Mouse (Mus musculus): ENCODE data around the gene Cachd1. TPM values are rescaled to one million over a fixed set of nuclear protein-coding genes. Genes with fewer than 3 reads are reported as not detected.
A peak's percentile ranks its signal among the peaks of the same experiment; 100 is the strongest.

Cachd1 gene
- total RNA-seq, 4 experiments from 2014 or later = 2.6 to 3.6 (median 2.9) TPM

DNA sequence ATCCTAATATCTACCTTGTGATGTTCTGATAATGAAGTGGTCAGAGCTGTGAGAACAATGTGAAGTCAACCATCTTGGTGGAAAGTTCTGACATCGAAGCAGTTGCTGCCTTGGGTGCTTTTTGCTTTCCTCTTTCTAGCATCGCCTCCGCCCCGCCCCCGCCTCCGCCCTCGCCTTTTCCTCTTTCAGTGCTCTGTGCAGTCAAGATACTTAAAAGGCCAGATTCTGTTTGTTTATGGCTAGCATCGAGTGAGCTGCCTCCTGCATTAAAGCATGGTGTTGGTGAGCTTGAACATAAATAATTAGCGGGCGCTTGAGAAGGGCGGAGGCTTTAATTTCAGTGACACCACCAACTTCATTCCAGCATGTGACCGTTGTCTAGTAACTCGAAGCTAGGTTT lies 88.9 kb downstream of the Cachd1 start:
- no peak for DNase-seq (ENCODE audit: low spot score)

DNA sequence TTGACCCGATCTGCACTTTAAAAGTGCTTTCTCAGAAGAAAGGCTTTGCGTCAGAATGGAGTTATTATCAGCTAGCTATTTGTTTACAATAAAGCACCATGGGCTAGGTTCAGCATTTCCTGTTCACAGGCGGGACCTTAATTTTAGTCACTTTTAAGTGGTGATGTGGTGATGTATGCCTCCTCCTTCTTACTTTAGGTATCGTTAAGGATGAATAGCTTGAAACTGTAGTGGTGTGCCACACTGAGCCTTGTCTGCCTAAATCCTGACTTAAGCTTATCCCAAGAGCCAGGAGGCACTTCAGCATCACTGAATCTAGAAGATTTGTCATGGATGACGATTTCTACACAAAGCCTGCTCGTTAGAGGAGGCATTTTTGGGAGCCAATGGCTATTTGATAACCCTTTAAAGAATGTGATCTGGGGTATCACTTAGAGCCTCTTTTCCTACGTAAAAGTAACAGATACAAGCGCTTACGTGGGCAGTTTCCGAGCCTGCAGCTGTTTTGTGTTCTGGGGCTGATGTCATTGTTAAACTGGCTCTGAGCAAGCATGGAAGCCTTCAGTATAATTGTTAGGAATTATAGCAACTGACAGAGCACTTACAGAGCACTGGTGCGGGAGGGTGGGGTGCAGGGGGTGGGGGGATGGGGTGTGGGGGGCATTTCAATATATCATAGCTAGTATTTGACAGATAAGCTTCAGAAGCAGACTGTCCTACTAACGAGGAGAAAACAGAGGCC lies 89.7 kb downstream of the Cachd1 start:
- DNase-seq (ENCODE audit: low spot score) = no peak

DNA sequence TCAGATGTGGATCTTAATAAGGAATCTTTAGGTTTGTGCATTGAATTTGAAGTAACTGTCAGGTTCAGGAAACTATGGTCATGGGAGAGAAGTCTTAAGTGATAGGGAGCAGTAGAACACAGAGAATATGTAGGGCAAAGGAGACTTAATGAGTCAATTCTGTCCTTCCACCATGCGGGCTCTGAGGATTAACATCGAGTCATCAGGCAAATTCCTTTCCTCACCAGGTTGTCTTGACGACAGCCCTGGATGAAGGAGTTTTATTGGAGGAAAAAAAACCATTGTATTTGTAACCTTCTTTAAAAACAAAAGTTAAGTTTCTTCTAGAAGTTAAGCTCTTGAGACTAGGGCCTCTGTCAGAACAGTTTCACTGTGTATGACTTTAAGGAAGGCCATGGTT lies 100.9 kb downstream of the Cachd1 start:
- no peak for DNase-seq (ENCODE audit: low spot score)

DNA sequence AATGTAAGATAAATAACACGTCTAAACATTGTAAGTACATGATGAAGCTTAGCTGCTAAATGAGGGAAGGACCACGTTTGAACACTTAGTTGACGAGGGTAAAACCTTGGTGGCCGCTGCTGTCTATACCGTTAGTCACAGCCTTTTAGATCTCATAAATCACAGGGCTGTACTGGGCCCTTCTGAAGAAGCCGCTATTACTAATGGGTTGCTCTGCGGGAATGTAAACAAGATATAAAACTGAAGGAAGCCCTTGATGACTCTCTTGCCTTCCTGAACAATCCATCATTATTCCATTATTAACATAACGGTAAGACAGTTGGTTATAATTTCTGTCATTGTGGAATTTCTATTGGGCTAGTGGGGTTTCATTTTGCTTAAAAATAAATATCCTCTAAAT lies 102.9 kb downstream of the Cachd1 start:
- DNase-seq (ENCODE audit: low spot score) = no peak

DNA sequence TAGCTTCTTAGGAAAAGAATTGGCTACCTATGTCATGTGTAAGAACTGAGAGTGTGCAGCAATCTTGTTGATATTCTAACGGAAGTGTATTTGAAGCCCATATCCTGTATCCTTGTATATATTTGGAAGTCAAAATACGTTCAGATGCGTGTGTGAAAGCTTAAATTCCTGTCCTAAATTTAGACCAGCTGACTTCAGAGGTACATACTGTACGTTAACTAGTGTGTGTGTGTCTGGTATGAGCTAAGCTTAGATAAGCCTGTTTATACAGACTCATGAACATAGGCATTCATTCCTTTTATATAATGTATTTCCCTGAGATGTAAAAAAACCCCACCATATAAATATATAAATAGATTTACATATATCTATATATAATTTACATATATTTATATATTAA lies 103.6 kb downstream of the Cachd1 start:
- DNase-seq (ENCODE audit: low spot score) = no peak

DNA sequence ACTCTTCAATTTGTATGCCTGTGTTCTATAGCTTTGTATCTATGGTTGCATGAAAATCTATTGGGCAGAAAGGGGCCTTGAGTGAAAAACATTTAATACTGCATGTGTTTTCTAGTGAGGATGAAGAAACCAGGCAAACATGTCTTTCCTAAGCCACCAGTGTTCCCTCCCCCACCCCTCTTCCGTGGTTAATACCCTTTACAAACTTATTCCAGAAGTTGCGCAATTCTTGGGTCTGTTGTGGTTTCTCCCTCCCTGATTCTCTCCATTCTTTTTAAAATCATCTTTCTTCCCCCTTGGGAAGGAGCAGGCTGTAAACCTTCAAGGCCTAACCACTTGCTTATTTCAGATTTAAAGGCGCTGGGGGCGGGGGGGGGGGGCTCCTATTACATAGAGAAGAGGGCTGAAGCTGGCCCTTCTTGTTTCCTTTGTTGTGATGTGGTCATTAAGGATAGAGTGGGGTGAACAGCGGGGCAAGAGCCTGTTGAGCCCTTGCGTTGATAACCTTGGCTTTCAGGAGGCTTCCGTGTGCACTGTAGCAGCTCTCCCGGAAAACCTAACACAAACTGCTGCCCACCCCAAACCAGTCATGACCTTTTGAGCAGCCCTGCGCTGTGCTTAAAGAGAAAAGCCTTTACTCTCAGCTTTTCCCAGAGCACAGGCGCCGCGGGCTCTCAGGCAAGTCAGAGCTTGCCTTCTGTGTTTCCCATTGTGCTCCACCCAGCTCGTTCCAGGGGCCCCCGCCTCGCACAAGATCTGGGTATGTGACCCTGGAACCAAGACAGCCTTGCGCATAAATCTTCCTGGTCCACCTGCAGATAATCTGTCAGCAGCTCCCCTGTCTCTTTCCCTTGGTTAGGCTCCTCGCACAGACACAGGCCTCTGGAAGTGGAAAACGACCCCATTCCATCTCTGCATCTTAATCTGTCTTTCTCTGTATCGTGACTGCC lies 109.6 kb downstream of the Cachd1 start:
- peak; percentile 27 for DNase-seq (ENCODE audit: low spot score)

DNA sequence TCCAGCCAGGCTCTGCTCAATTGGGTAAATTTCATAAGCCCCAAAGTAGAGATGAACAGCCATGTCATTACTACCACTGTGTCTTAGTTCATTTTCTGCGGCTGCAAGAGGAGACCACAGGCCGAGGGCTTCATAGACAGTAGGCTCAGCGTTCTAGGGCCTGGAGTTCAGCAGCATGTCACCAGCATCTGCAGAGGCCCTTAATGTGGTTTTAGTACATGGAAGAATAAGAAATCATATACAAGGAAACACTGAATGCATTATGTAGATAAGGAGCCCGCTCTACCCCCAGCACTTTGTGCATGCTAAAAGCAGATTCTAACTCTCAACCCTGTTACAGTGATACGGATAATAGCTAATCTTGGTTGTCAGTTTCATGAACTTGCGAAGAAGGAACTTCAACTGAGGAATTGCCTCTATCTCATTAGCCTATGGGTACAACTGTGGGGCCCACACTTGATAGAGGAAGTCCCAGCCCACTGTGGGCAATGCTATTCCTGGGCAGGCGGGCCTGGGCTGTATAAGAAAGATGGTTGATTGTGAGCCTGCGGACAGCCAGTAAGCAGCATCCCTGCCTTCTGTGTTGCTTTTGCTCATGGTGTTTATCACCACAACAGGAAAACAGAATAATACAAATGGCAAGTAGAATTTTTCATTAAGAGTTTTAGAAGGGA lies 110.4 kb downstream of the Cachd1 start:
- DNase-seq (ENCODE audit: low spot score) = no peak

DNA sequence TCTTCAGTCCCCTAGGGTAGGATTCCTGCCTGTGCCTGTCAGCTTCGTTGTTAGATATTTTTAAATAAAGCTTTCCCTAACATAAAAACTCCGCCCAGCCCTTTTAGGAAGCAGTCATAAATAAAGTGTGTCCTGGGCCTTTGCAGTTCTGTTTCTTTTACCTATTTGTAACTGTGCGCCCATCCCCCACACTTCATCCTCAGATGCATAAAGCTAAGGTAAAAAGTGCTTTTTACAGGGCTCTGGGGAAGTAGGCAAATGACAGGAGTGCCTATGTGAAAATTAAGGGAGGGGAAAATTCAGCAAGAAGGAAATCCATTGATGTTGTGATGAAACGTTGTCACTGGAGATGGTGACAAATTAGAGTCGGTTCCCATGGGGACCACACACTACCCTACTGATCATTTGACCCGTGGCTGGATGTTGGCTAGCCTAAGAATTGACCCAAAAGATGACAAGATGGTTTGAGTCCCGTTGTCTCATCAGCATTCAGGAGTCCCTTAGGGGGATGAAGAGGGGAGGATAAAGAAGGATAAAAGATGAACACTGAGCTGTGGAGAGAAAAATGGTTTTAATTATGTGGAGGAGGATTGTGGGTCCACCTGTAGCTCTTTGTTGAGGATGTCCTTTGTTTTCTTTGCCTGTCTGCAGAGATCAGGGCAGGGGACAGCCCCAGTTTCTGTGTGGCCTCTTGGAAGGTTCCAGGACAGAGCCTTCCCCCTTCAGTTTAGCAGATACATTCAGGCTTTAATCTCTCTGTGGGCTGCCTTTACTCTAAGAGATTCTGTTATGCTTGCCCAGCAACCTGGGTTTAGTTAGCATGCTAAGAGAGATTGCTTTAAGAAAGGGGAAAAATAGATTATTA lies 113.9 kb downstream of the Cachd1 start:
- no peak for DNase-seq (ENCODE audit: low spot score)

DNA sequence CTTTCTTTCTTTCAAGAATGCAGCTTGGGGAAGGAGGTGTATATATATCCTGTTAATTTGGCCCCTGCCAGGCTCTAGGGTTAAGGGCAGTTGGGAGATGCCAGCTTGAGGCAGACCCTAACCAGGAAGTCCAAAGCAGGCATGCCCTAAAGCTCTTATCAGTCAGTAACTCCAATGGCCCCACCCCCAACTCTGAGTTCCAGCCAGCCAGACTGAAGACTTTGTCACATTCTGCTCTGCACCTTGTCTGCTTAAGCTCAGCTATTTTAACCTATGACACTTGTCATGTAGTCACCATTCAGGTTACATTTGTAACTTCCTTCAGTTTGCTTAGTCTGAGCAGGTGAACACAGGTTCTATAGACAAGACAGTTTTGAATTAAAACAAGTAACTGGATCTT lies 117.3 kb downstream of the Cachd1 start:
- no peak for DNase-seq (ENCODE audit: low spot score)

DNA sequence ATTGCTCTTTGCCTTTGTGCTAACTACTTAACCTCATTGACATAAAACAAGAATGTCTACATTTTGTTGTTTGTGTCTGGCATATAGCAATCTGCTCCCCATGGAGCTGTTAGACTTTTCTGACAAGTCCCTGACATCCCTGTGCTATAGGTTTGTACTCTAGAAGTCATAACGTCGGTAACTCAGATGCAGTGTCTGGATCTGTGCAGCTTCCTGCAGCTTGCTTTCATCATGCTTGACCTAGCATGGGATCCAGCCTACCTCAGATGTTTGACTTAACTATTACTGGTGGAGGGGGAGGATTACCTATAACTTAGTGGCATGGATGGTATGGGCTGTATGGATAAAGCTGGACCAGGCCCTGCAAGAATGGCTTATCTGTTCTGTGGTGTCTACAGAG lies 117.7 kb downstream of the Cachd1 start:
- DNase-seq (ENCODE audit: low spot score) = no peak

DNA sequence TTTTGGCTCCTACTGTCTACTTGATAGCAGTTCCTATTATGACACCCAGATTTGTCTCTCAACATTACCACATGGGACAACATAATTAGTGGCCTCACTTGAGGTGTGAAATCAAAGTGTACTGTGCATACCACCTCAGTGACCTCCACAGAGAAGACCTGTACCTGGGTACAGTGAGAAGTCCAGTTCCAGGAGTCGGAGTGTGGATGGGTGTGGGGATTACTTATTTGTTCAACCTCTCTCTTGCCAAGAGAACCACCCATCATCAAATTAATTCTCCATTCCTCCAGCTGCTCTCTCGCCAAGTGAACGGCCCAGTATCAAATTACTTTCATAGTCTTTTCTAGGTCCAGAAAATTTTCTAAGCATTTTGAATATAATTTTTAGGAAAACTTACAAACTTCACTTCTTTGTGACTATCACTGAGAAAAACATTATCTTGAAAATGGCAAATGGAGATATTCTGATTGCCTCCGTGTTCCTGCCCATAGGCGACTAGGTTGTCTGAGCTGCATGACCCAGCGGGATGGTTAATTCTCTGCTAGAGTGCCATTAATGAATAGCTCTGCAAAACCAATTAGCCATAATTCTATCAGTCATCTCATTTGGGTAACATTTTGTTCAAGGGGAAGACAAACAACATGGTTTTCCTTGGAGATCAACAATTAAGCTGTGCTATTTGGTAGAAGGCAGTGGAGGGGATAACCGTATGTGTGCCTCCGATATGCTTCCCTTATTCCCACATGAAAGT lies 120.0 kb downstream of the Cachd1 start:
- no peak for DNase-seq (ENCODE audit: low spot score)

DNA sequence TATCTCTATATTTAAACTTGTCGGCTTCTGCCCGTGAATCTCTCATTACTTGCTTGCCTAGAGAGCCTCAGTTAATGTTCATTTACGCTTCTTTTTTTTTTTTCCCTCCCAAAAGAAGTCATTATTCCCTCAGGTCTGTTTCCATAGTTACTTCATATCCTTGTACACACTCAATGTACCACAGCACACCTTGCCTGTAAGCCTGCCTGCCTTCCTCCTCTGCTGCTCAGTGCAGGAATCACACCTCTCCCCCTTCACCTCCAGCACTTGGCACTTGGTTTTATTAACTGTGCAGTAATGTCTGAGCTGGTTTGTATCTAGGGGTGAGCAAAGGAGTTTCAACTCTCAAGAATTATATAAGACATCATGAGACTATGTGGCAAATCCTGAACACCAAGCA lies 121.5 kb downstream of the Cachd1 start:
- DNase-seq (ENCODE audit: low spot score) = no peak

DNA sequence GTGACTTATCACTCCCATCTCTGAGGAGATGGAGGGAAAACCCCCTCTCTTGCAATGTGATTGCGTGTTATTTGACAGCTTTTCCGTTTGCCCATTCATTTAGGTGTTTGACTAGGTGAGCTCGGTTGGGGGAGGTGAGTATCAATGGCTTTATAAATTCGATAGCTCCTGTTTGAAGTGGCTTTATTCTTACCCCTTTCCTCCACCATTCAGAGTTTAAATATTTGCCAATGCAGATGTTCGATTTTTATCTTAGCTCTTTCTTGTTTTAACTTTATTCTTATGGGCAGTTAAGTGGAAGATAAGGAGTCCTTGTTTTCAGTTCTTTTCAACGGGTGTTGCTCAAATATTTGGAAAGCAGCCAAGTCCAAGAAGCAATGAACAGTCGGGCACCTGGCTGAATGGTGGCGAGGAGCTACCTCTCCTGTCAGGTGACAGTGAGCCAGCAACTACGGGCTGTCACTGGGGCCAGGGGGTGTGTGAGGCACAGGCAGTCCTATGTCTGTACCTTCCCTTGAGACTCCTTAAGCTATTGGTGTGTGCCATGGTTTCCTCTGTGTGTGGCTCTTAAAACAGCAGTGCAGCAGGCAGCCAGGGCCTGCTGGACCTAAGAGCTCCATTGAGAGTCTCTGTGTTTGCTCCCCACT lies 133.3 kb downstream of the Cachd1 start:
- no peak for DNase-seq (ENCODE audit: low spot score)

DNA sequence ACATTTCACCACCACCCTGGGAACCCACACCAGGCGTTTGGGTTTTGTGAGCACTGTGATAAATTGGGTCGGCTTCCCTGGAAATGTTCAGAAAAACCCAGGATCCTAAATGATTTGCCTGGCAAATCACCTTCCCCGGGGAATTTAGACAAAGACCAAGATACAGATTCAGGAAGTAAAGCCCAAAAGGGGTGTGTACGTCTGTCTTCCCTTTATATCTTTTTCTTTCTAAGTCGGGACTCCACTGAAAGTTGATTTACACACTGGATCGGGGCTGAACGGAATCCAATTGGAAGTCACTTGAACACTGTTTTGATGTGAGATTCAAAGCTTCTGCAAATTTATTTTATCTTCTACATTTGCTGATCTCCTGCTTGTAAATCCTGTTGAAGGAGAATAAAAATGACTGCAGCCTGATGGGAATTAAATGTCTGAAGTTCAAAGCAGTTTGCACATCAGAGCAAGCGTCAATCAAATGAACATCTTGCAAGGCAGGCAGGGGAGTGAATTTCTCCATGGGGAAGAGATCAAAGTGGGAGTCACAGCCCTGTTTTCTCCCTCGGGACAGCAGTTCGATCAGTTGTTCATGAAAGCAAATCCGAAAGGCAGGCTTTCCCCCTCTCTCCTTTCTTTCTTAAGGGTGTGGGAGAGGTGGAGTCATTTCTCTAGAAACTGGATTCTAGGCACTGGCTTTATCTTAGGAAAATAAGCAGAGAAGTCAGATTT lies 134.3 kb downstream of the Cachd1 start:
- DNase-seq (ENCODE audit: low spot score) = no peak

DNA sequence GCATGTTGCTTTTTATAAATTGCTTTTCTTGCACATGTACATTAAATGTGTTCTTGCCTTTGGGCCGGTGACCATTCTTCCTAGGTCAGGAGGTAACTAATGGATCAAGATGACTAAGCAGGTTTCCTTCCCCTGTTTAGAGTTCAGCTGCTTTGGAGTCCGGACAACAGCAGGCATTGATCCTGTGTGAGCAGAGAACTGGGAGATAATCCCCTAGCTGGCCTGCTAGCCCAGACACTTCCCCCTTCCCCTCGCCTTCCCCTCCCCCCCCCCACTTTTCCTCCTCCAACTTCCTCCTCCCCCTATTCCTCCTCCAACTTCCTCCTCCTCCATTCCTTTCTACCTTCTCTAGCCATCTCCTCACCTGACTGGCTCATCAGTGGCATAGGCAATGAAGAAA lies 135.2 kb downstream of the Cachd1 start:
- DNase-seq (ENCODE audit: low spot score) = no peak

DNA sequence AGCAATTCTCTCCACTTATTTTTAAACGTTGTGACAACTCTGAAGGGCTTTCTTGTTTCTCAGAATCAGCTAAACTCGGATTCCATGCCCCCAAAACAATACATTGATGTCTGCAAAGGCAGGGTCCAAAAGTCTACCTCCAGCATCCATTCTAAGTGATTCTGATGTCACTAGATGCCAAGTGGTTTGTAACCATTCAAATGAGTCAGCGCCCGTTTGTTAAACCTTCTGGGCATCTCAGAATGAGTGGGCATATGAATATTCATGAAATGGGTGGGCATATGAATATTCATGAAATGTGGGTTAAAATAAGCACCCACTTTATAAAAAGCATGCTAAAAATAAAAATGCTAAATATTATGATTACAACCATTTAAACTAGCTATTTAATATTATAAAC lies 137.2 kb downstream of the Cachd1 start:
- DNase-seq (ENCODE audit: low spot score) = no peak

DNA sequence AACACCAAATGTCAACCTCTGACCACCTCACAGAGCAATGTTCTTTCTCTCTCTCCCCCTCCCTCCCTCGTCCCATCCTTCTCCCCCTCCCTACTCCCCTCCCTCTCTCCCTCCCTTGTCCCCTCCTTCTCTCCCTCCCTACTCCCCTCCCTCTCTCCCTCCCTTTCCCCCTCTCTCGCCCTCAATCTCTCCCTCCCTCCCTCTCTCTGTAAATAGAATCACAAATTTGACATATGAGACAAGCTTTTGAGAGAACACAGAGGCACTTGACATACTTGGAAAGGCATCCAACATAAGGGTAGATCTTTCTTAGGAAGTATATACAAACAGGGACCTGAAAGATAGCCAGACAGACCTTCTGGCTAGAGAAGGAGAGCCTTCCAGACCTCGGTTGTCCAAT lies 138.1 kb downstream of the Cachd1 start:
- DNase-seq (ENCODE audit: low spot score) = no peak

DNA sequence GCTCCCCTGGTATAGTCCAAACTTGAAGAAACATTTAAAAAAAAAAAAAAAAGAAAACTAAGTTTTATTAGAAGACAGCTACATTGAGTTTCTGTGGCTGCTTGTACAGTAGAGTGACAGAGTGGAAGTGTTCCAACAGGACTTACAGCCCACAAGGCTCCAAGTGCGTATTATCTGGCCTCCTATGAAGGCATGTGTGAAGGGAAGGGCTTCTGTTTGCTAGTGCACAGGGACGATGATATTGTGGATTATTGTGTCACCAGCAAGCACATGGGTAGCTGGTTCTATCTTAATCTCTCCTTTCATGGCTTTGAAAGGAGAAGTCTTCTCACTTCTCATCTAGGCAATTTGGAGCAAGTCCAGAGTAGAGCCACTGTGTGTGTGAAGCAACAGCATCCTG lies 138.6 kb downstream of the Cachd1 start:
- no peak for DNase-seq (ENCODE audit: low spot score)

DNA sequence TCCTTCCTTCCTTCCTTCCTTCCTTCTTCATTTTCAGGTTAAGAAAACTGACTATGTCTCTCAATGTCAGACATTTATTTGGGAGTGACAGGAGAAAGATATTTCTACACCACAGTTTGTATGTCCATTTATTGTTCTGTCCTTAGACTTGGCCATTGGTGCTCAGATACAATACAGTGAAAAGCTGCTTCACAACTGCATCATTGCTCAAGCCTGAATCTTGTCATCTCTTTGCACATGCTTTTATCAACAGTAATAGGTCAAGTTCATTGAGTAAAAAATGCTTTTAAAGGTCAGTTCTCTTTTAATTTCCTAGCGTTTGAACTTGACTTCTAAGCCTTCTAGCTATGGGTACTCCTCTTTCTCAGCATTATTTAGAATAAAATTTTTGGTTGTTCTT lies 141.0 kb downstream of the Cachd1 start:
- DNase-seq (ENCODE audit: low spot score) = no peak

DNA sequence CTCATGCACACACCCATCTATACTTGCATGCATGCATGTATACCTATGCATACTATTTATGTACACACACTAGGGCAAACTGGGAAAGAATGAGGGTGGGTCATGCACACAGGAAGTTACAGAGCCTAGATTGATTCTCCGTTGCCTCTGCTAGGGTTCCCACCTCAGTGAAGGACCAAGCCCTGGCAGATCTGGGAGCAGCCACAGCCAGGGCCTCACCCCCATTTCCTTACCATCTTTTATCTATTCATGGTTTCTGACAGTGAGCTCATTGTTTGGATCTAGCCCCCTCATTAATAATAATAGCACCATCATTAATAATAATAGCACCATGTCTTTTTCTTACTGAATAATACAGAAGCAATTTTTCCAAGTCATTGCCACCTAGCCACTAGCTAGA lies 143.9 kb downstream of the Cachd1 start:
- DNase-seq (ENCODE audit: low spot score) = no peak
